Mouse (Mus musculus) macrophage (primary cell): ENCODE measurements around the gene Tradd. TPM values are rescaled to one million over a fixed set of nuclear protein-coding genes. Genes with fewer than 3 reads are reported as not detected.
"Not testable (repeated sequence)": the region's sequence is repeated elsewhere in the genome, so short reads cannot be mapped to it uniquely, and the experiment has no call there.

ENCODE experiments used
- H3K27ac ChIP-seq: fragments of 350-480 bp; formaldehyde crosslinking; 2 replicates; pipeline ENCODE4 v1.9.0; 2021
- H3K36me3 ChIP-seq: fragments of 350-480 bp; formaldehyde crosslinking; 2 replicates; pipeline ENCODE4 v1.9.0; 2021; ENCODE audit errors: inconsistent target
- H3K4me3 ChIP-seq: fragments of 350-480 bp; formaldehyde crosslinking; 2 replicates; pipeline ENCODE4 v1.9.0; 2021; ENCODE audit errors: inconsistent target
- H3K79me2 ChIP-seq: fragments of 350-480 bp; formaldehyde crosslinking; 2 replicates; pipeline ENCODE4 v1.9.0; 2021; ENCODE audit errors: inconsistent target
- WGBS: methylation state at CpG from one replicate; pipeline ENCODE4 v1.1.7; 2026; ENCODE audit warnings: inconsistent platforms; ENCODE audit not compliant: missing documents; 5-methylcytosine and 5-hydroxymethylcytosine counted together
- polyA plus RNA-seq: library from polyadenylated mRNA; stranded (reverse); fragments of 250-400 nt; gene quantifications from 3 replicates; pipeline ENCODE4 v1.2.4, GENCODE M21; 2018; ENCODE audit warnings: inconsistent platforms

The Tradd gene
- polyA plus RNA-seq, 1 experiment from 2014 or later = 8.4 TPM

DNA sequence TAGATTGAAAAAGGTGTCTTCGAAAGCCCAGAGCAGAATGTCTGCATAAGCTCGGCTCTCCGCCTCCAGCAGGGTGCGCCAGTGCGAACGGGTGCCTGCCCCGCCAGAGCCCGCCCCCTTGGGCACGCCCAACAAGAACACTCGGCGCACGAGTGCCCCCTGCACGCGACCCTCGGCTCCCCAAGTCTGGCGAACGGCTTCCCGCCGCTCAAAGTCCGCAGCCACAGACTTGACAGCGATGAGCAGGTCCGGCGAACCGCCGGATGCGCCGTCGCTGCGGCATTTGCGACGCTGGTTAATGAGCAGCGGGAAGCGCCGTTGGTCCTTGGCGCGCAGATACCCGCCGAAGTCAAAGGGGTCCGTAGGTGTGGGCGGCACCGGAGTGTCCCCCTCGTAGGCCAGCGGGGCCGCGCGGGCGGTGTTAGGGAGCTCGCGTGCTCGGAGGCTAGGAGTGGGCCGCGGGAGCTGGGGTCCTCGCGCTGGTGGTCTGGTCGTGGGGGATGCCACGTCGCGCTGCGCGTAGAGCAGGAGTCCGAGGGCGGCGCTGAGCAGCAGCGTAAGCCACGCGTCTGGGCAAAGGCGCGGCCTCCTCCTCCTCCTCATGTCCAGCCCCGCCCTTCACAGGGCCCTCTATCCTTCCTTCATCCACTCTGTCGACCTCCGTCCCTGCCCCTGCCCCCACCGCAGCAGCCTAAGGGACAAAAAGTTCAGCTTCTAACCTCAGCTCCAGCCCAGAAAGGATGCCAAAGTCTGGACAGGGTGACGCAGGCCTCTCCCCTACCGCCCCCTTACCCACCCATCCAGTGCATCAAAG, 10.1 kb downstream of the Tradd start:
- peaks cover 32% of the 10 kb centered on the region for H3K36me3 ChIP-seq
- 2% methylated on average over 74 of the region's 74 CpGs for WGBS
- H3K27ac ChIP-seq = no peak overlapping the region
- H3K79me2 ChIP-seq = no peaks in the 10 kb centered on the region
- H3K4me3 ChIP-seq = peak overlapping the region; percentile 28; the same call in 1 of the 2 replicates

DNA sequence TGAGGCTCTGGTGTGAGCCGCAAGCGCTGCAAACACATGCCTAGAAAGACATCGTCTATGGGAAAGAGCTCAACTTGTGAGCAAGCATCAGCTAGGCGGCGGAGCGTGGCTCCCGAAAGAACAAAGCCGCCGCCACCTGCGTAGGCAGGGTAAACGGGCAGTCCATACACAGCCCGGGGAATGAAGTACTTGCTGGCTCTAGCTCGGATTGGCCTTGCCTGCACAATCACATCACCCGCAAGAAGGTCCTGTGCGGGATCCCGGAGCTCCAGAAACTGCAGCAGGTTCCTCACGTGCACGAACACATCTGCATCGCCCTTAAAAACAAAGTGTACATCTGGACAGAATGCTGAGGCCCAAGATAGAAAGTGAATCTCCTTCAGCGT, 10.7 kb downstream of the Tradd start:
- no peaks in the 10 kb centered on the region for H3K79me2 ChIP-seq
- WGBS = 62% methylated on average over 20 of the region's 20 CpGs
- H3K27ac ChIP-seq = no peak overlapping the region
- H3K36me3 ChIP-seq = peaks cover 38% of the 10 kb centered on the region
- H3K4me3 ChIP-seq = no peak overlapping the region

DNA sequence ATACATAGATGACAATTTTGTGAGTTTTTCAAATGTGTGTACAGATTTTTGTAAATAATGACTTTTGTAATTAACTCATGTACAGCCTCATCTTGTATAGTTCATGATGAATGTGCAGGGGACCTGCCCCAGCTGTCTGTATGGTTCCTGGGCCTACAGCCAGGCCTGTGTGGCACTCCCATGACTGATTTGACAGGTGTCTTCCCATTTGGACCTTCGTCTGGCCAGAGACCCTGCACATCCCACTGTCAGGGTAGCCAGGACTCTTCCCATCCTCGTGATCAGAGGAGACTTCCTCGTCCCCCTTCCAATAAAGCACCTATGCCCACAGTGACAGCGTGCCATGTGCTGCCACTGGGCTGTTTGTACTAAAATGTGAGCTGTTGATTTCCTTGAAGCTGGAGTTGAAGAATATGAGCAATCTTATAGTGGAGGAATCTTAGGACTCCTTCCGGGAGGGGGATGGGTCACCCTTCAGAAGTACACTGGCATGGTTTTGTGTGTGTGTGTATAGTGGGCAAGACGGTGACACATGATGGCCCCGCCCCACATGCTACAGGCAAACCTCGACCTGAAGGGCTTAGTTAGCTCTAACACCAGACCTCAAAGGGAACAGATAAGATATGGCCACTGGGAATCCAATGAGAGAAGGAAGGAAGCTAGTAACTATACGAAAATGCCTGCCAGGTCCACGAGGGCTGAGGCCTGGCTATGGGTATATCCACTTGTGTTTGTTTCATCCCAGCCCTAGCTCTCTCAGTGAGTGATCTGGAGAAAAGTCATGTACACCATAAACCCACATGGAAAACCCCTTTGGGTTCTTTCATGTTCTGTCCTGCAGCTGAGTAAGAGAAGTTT, 11.5 kb downstream of the Tradd start:
- H3K36me3 ChIP-seq = peaks cover 46% of the 10 kb centered on the region
- no peak overlapping the region for H3K4me3 ChIP-seq
- no peak overlapping the region for H3K27ac ChIP-seq
- WGBS = 87% methylated on average over 10 of the region's 10 CpGs
- H3K79me2 ChIP-seq = no peaks in the 10 kb centered on the region

DNA sequence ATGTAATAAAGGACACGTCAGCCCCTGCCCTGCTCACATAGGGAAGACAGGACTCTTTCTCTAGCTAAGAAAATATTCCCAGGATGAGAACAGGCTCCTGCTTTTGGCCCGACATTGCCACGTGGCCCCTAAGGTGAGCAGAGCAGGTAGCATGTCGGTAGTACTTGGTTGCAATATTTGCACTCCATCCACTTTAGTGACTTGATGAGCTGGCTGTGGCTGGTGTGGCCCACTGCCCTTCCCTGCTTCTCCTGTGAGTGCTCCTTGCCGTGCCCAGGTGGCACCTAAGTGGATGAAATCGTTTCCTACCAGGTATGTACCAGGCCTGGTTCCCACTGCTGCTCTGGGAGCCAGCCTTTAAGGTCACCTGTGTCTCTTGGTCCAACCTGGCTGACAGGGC, 12.5 kb downstream of the Tradd start:
- Histone ChIP-seq H3K4me3 (no peak overlapping the region), H3K36me3 (peaks cover 56% of the 10 kb centered on the region), H3K79me2 (no peaks in the 10 kb centered on the region), H3K27ac (no peak overlapping the region)
- WGBS = 95% methylated on average over 6 of the region's 6 CpGs

DNA sequence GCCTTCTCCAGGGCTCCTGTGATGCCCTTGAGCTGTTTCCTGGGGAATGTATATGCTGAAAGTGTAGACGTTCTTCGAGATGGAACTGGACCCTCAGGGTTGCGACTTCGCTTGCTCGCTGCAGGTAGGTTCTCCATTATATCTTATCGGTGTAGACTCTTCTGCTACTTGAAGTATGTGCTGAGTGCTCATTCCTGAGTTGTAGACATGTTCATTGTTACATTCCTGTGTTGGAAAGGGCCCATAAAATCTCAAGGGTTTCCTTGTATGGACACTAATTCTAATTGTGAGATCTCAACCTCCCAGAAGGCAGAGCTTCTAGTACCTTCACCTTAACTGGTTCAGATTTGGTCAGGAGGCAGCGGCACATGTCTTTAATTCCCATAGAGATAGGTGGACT, 23.4 kb downstream of the Tradd start:
- peaks cover 46% of the 10 kb centered on the region for H3K36me3 ChIP-seq
- 97% methylated on average over 6 of the region's 7 CpGs for WGBS
- H3K79me2 ChIP-seq = no peaks in the 10 kb centered on the region
- H3K4me3 ChIP-seq = no peak overlapping the region
- H3K27ac ChIP-seq = no peak overlapping the region

DNA sequence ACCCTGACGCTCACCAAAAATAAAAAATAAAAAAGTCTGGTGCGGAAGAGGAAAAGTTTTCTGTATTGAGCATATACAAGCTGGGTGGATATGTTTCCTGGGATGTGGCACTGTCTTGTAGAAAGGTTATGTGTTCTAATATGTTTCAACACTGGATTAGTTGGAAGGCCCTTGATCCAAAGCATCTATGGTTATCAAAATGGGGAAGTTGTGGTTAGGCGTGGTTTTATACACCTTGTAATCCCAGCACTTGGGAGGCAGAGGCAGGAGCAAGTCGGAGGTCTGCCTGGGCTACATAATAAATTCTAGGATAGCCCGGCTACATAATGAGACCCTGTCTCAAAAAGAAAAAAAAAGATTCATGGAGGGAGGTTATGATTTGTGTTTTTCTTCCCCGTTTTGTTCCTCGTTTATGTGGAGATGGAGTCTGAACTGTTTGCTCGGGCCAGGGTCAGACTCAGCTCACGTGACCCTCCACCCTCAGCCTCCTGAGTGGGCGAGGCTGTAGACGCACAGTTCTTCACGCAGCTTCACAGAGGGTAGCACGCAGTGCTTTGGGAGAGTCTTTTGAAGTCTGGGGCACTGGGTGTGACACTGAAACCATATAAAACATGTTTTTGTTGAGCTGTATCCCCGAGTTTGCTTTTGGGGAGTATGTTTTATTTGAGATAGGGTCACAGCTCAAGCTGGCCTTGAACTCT, 26.8 kb downstream of the Tradd start:
- Histone ChIP-seq H3K27ac (no peak overlapping the region), H3K79me2 (peaks cover 14% of the 10 kb centered on the region; the same call in 1 of the 2 replicates), H3K4me3 (no peak overlapping the region), H3K36me3 (peaks cover 68% of the 10 kb centered on the region)
- WGBS = 81% methylated on average over 14 of the region's 14 CpGs

DNA sequence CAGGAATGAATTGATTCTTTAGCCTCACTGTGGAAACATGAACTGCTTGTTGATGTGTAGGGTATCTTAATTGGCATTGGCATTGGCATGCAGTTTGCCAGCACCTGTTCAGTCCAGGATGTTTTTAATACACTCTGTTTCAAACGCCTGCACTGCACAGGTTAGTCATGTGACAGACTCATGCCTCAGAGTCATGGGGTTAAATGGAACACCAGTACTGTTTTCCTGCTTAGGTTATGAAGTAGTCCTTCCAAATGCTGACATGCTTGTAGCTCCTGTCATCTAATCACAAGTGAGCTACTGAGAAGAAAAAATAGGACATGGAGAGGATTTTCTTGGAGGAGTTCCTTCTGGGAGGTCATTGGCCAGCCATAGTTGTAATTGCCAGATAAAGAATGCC, 29.2 kb downstream of the Tradd start:
- peaks cover 46% of the 10 kb centered on the region for H3K36me3 ChIP-seq
- 92% methylated on average over 1 of the region's 1 CpGs for WGBS
- peaks cover 36% of the 10 kb centered on the region for H3K79me2 ChIP-seq
- H3K27ac ChIP-seq = no peak overlapping the region
- H3K4me3 ChIP-seq = no peak overlapping the region

DNA sequence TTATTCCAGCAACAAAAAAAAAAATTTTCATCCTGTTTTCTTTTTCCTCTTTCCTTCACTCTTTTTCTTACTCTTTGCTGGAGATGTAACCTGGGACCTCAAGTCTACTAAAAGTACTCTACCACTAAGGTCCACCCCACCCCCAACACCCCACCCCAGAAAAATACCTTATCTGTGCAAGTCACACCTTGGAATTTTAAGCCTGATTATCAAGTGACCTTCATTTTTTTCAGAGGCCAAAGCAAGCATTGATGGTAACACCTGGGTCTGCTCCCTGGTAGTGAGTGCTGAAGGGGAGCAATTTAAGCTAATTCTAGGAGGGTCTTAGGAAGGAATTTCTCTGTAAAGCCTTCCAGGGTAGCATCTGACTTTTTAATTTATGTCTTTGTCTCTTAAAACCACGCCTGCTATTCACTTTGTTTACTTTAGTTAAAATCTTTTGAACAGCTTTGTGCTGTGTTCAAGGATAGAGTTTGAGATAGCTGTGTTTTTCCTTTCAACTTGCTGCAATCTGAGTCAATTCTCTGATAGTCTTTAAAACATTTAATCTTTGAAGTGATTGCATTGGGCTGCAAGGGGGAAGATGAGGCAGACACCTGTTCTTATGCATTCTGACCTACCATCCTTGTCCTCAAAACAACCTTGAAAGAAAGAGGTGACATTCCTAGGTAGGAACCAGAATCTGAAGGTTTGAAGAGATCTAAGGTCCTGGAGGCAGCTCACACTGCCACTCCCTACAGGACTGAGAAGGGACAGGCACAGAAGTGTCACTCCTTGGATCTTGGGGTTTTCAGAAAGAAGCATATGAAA, 31.1 kb downstream of the Tradd start:
- H3K79me2 ChIP-seq = peaks cover 54% of the 10 kb centered on the region
- no peak overlapping the region for H3K4me3 ChIP-seq
- peaks cover 27% of the 10 kb centered on the region; the same call in 1 of the 2 replicates for H3K36me3 ChIP-seq
- H3K27ac ChIP-seq = no peak overlapping the region
- 100% methylated on average over 1 of the region's 1 CpGs for WGBS

DNA sequence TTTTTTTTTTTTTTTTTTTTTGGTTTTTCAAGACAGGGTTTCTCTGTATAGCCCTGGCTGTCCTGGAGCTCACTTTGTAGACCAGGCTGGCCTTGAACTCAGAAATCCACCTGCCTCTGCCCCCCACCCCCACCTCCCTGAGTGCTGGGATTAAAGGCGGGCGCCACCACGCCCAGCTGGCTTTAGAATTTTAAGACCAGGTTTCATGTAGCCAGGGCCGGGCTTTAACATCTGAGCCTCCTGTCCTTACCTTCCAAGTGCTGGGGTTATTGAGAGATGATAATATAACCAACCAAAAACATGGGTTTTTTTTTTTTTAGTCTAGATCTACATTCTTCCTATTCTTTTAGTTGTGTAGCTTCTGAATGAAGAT, 32.1 kb downstream of the Tradd start:
- 93% methylated on average over 3 of the region's 4 CpGs for WGBS
- Histone ChIP-seq H3K36me3 (peaks cover 24% of the 10 kb centered on the region; the same call in 1 of the 2 replicates), H3K79me2 (peaks cover 65% of the 10 kb centered on the region)
- H3K4me3 ChIP-seq, H3K27ac ChIP-seq: not testable (repeated sequence)

DNA sequence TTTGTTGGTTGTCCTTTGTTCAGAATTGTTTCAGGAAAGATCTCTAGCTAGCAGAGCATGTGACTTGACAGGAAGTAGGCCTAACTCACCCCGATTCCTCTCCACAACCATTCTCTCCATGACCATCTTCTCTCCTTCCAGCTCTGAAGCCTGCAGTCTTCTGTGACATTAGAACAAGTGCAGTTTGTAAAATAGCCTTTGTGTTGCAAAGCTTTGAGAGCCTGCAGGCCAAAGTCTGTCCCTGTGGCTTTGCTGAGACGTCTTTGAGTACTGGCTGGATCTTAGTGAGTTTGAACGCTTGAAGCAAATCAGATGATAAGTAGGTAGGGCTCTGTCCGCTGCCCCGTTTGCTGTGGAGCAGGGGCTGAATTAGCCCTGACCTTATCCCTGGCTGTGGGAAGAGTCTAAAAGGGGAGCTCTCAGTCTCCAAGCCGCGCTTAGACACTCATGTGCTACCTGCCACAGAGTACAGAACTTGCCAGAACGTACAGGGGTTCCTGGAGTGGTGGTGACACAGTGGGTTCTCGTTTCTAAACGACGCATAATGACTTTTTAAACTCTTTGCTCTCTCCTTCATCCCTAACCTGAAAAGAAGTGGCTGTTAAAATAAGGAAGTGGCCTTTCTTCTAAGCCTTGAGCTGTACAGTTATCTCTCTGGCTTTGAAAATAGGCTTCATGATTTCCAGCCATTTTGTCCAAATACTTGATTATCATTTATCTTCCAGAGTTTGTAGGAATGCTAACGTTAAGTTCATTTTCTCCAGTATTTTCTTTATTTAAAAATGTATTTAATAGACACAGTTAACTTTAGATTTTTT, 32.7 kb downstream of the Tradd start:
- Histone ChIP-seq H3K79me2 (peaks cover 71% of the 10 kb centered on the region), H3K36me3 (peaks cover 24% of the 10 kb centered on the region; the same call in 1 of the 2 replicates), H3K4me3 (no peak overlapping the region), H3K27ac (peak overlapping the region; percentile 39)
- WGBS = 63% methylated on average over 12 of the region's 12 CpGs

DNA sequence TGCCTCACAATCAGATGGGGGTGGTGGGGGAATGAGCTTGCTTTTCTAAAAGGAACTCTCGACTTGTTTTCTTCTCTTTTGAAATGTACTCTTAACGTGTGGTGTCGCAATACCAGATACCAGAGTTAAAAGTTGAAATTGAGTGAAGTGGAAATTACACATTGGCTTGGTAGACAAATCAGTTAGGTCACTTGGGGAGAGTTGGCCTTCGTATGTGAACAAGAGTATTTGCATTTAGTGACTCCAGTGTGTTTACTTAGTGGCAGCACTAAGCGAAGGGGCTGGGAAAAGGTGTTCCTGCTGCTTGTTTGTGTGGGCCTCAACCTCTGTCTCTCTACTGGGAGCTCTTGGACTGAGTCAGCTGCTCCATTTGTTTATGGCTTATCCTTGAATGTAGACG, 38.5 kb downstream of the Tradd start:
- Histone ChIP-seq H3K4me3 (peak overlapping the region; percentile 94), H3K36me3 (no peaks in the 10 kb centered on the region), H3K79me2 (peaks cover 57% of the 10 kb centered on the region), H3K27ac (peak overlapping the region; percentile 52)
- WGBS = 4% methylated on average over 6 of the region's 6 CpGs

DNA sequence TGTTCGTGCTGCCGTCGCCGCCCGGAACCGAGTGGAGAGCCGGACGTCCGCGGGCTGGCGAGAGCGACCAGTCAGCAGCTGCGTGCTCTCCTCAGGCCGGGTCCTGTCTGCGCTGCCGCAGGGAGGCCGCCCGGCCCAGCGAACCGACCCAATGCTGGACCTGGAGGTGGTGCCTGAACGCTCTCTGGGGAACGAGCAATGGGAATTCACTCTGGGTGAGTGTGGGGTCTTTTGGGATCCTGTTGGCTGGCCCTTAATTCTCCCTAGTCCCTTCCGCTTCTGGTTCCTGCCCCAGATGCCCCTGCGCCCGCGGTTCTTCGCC, 39.2 kb downstream of the Tradd start:
- Histone ChIP-seq H3K4me3 (peak overlapping the region; percentile 94), H3K27ac (peak overlapping the region; percentile 52)
- WGBS = under 1% methylated on average over 27 of the region's 27 CpGs

DNA sequence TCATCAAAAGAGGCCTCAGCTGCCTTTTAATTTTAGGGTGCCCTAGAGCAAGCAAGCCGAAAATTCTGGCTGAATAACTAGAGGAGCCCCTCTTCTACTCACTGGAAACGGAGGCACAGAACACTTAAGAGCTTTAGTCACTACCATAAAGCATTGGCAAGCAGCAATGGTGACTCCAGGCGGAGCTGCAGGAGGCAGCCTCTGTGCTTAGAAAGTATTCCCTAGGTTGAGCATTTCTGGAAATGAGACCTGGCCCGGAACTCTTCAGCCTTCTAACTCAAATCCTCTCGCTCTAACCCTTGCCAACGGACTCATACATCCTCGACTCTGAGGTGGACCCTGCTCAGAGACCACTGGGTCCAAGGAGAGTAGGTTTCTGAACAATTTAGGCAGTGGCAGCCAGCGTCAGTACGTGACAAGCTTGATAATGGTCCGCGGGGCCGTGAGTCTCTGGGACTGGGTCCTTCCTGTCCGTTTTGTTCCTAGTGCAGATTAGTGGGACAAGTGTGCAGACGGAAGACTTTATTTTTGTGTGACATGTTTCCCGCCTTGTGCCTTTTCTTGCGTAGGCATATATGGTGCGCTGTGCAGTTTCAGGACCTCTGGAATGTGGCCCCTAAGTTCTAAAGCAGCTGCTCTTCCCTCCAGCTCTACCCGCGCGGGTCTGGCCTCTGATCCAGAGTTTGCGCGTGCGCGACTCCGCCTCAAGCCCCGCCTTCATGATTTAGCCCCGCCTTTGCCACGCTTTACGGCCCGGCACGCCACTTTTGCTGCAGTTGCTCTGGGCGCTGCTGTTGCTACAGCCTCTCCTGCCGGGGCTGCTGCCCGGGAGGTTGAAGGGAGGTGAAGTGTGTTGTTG, 39.8 kb downstream of the Tradd start, which contains the start of gene D230025D16Rik:
D230025D16Rik (plus strand) TSS at position 733 of the 859 bp plus-strand sequence.
- peak within 1 kb of the TSS; percentile 52 for H3K27ac ChIP-seq
- WGBS = 6% methylated on average over 32 of the region's 34 CpGs
- peaks cover 44% of the 10 kb centered on the region for H3K79me2 ChIP-seq
- peak within 1 kb of the TSS; percentile 94 for H3K4me3 ChIP-seq
- no peaks in the 10 kb centered on the region for H3K36me3 ChIP-seq

More for the DNA sequence above, 39.2 kb downstream of the Tradd start:
- Histone ChIP-seq H3K79me2 (peaks cover 50% of the 10 kb centered on the region), H3K36me3 (no peaks in the 10 kb centered on the region)
